Mouse (Mus musculus): Measurements from ENCODE around the gene H1f0. TPM values are rescaled to one million over a fixed set of nuclear protein-coding genes. Genes with fewer than 3 reads are reported as not detected.

H1f0 gene
- total and polyA plus RNA-seq, 3 experiments: 33.5 to 213 (median 46.8) TPM

DNA sequence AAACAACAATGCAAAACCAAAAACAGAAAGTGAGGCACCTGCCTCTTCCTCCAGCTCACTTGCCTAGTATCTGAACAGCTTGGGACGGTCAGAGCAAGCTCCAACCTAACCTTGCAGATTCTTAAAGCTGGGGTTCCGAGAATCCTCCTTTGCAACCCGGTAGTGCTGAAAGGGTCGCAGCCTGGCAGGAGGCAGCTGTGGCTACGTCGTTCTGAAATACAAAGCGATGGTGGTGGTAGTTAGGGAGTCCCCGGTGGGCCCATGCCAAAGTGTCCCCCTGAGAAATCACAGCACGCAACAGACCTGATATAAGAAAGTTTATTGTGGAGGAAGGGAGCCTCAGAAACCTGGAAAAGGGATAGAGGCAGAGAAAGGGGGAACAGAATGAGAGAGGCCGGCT, 10.1 kb downstream of the H1f0 start:
- H3K9ac ChIP-seq (ENCODE audit: control insufficient read depth, low read depth, low read length, poor library complexity, severe bottlenecking): peak overlapping the region; percentile 60
- no peaks in the 10 kb centered on the region for H3K36me3 ChIP-seq (ENCODE audit: control insufficient read depth in 1 of 2, insufficient read depth in 2 of 2, low read length in 2 of 2)
- DNase-seq (ENCODE audit: low read depth, low spot score): no peak
- H3K4me3 ChIP-seq (ENCODE audit: control insufficient read depth in 1 of 2, insufficient read depth in 1 of 2, low read depth in 2 of 2, low read length in 2 of 2): peak overlapping the region; percentile 40 to 53
- H3K27me3 ChIP-seq (ENCODE audit: control insufficient read depth in 1 of 2, insufficient read depth in 2 of 2, low read length in 2 of 2): no peaks in the 10 kb centered on the region
- peaks cover 0 to 12% of the 10 kb centered on the region in 2 experiments; a peak in 2 of 4 replicates for H3K4me1 ChIP-seq (ENCODE audit: control insufficient read depth in 1 of 2, insufficient read depth in 2 of 2, low read length in 2 of 2)
- no peaks in the 10 kb centered on the region for H3K9me3 ChIP-seq (replicated peaks; ENCODE audit: insufficient read depth, low read length)
- peak overlapping the region; percentile 53 for H3K27ac ChIP-seq (ENCODE audit: control insufficient read depth, low read depth, low read length)
- no peaks in the 10 kb centered on the region; the same call in 1 of the 2 replicates for H3K79me2 ChIP-seq (ENCODE audit: control insufficient read depth, insufficient read depth, low read length, poor library complexity)
- TF ChIP-seq USF1 (IDR thresholded peaks at IDR 0.05; ENCODE audit: low read depth, low read length): 0 out of 2 replicates have a peak, but pooled peaks have one; percentile 1
- no peak for TF ChIP-seq KAT2A (conservative IDR thresholded peaks at IDR 0.05; ENCODE audit: low read depth, low read length)
- 0 out of 2 replicates have a peak, but pooled peaks have one; percentile 30 for TF ChIP-seq MYC (IDR thresholded peaks at IDR 0.05; ENCODE audit: low read depth, low read length)
- no peak for TF ChIP-seq HCFC1 (IDR thresholded peaks at IDR 0.05; ENCODE audit: low read depth, low read length)
- TF ChIP-seq MAFK (IDR thresholded peaks at IDR 0.05; ENCODE audit: borderline replicate concordance, low read depth, low read length): no peak
- TF ChIP-seq E2F4 (IDR thresholded peaks at IDR 0.05; ENCODE audit: borderline replicate concordance, low read depth, low read length): no peak
- TF ChIP-seq ELF1 (IDR thresholded peaks at IDR 0.05; ENCODE audit: low read depth, low read length): no peak
- no peak for TF ChIP-seq NRF1 (IDR thresholded peaks at IDR 0.05; ENCODE audit: insufficient read depth, low read depth, low read length, poor library complexity, severe bottlenecking)
- TF ChIP-seq POLR2AphosphoS5 (IDR thresholded peaks at IDR 0.05; ENCODE audit: borderline replicate concordance, low read depth, low read length): no peak

DNA sequence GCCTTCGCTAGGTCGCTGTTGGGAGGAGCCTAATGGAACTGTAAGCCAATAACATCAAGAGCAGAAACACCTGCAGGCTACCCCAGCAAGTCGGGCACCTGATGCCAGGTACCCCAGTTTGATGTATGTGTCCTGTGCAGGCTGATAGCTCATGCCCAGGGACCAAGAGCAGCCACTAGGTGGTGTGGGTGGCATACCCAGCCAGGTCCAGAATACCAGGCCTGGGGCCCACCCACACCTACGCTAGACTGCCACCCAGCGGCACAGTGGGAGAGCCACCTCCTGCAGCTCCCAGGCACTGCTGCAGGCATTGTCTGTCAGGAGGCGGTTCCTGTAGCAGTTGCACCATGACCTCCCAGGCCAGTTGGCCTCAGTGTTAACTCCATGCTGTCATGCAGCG, 10.6 kb downstream of the H1f0 start:
- Histone ChIP-seq H3K4me1 (ENCODE audit: control insufficient read depth in 1 of 2, insufficient read depth in 2 of 2, low read length in 2 of 2) (peaks cover 0 to 12% of the 10 kb centered on the region in 2 experiments; a peak in 2 of 4 replicates), H3K27ac (ENCODE audit: control insufficient read depth, low read depth, low read length) (no peak overlapping the region), H3K79me2 (ENCODE audit: control insufficient read depth, insufficient read depth, low read length, poor library complexity) (no peaks in the 10 kb centered on the region; the same call in 1 of the 2 replicates), H3K27me3 (ENCODE audit: control insufficient read depth in 1 of 2, insufficient read depth in 2 of 2, low read length in 2 of 2) (no peaks in the 10 kb centered on the region), H3K9me3 (replicated peaks; ENCODE audit: insufficient read depth, low read length) (no peaks in the 10 kb centered on the region), H3K9ac (ENCODE audit: control insufficient read depth, low read depth, low read length, poor library complexity, severe bottlenecking) (no peak overlapping the region), H3K4me3 (ENCODE audit: control insufficient read depth in 1 of 2, insufficient read depth in 1 of 2, low read depth in 2 of 2, low read length in 2 of 2) (peak overlapping the region in 1 of 2 experiments; percentile 53; a peak in 1 of 4 replicates), H3K36me3 (ENCODE audit: control insufficient read depth in 1 of 2, insufficient read depth in 2 of 2, low read length in 2 of 2) (no peaks in the 10 kb centered on the region)
- DNase-seq (ENCODE audit: low read depth, low spot score): peak; percentile 92
- TF ChIP-seq MEF2A (IDR thresholded peaks at IDR 0.05; ENCODE audit: extremely low read depth, insufficient replicate concordance, low read depth, low read length, poor library complexity, severe bottlenecking) (no peak), ZC3H11A (IDR thresholded peaks at IDR 0.05; ENCODE audit: low read depth, low read length) (peak; percentile 73), JUND (IDR thresholded peaks at IDR 0.05; ENCODE audit: low read depth, low read length) (no peak), CHD2 (IDR thresholded peaks at IDR 0.05; ENCODE audit: low read length) (no peak), MAFK (IDR thresholded peaks at IDR 0.05; ENCODE audit: borderline replicate concordance, low read depth, low read length) (no peak), HCFC1 (IDR thresholded peaks at IDR 0.05; ENCODE audit: low read depth, low read length) (peak; percentile 65; the same call in 1 of the 2 replicates), MAZ (IDR thresholded peaks at IDR 0.05; ENCODE audit: low read depth, low read length) (peak; percentile 35; the same call in 1 of the 2 replicates), TAL1 (IDR thresholded peaks at IDR 0.05; ENCODE audit: low read length) (no peak), ETS1 (IDR thresholded peaks at IDR 0.05; ENCODE audit: low read depth, low read length) (0 out of 2 replicates have a peak, but pooled peaks have one; percentile 8), ZNF384 (IDR thresholded peaks at IDR 0.05; ENCODE audit: low read depth, low read length) (0 out of 2 replicates have a peak, but pooled peaks have one; percentile 16), SIN3A (IDR thresholded peaks at IDR 0.05; ENCODE audit: low read length) (peak; percentile 72; the same call in 1 of the 2 replicates), ZMIZ1 (IDR thresholded peaks at IDR 0.05; ENCODE audit: low read depth, low read length) (no peak), ELF1 (IDR thresholded peaks at IDR 0.05; ENCODE audit: low read depth, low read length) (no peak), RCOR1 (IDR thresholded peaks at IDR 0.05; ENCODE audit: low read depth, low read length) (peak; percentile 15; the same call in 1 of the 2 replicates), CTCF (IDR thresholded peaks at IDR 0.05 in 2 of 3, conservative IDR thresholded peaks at IDR 0.05 in 1 of 3; ENCODE audit: control insufficient read depth in 1 of 3, insufficient read depth in 1 of 3, low read depth in 2 of 3, low read length in 3 of 3, poor library complexity in 1 of 3, severe bottlenecking in 1 of 3) (peak; percentile 92 to 99 (median 93)), POLR2A (IDR thresholded peaks at IDR 0.05; ENCODE audit: control insufficient read depth in 1 of 2, insufficient read depth in 1 of 2, low read depth in 1 of 2, low read length in 2 of 2, poor library complexity in 1 of 2) (no peak), MXI1 (IDR thresholded peaks at IDR 0.05; ENCODE audit: low read depth, low read length) (peak; percentile 78), SMC3 (IDR thresholded peaks at IDR 0.05; ENCODE audit: low read depth, low read length) (peak; percentile 80), RAD21 (IDR thresholded peaks at IDR 0.05; ENCODE audit: low read depth, low read length) (peak; percentile 81), CHD1 (IDR thresholded peaks at IDR 0.05; ENCODE audit: low read depth, low read length) (no peak), UBTF (IDR thresholded peaks at IDR 0.05; ENCODE audit: borderline replicate concordance, insufficient read depth, low read depth, low read length) (no peak), ZKSCAN1 (IDR thresholded peaks at IDR 0.05; ENCODE audit: low read depth, low read length) (no peak), KAT2A (conservative IDR thresholded peaks at IDR 0.05; ENCODE audit: low read depth, low read length) (no peak), MAX (IDR thresholded peaks at IDR 0.05; ENCODE audit: low read length) (peak; percentile 49; the same call in 1 of the 2 replicates), GATA1 (IDR thresholded peaks at IDR 0.05; ENCODE audit: low read depth, low read length) (no peak)

All from MEL (cell line).